Mouse (Mus musculus) skeletal muscle tissue, adult 2 months (tissue): ENCODE data around the gene Calhm6.

Experiments used
- DNase-seq: peaks from one replicate; pipeline ENCODE4 v3.0.0-alpha.2; 2012; ENCODE audit warnings: low read depth, low spot score

The Calhm6 gene

DNA sequence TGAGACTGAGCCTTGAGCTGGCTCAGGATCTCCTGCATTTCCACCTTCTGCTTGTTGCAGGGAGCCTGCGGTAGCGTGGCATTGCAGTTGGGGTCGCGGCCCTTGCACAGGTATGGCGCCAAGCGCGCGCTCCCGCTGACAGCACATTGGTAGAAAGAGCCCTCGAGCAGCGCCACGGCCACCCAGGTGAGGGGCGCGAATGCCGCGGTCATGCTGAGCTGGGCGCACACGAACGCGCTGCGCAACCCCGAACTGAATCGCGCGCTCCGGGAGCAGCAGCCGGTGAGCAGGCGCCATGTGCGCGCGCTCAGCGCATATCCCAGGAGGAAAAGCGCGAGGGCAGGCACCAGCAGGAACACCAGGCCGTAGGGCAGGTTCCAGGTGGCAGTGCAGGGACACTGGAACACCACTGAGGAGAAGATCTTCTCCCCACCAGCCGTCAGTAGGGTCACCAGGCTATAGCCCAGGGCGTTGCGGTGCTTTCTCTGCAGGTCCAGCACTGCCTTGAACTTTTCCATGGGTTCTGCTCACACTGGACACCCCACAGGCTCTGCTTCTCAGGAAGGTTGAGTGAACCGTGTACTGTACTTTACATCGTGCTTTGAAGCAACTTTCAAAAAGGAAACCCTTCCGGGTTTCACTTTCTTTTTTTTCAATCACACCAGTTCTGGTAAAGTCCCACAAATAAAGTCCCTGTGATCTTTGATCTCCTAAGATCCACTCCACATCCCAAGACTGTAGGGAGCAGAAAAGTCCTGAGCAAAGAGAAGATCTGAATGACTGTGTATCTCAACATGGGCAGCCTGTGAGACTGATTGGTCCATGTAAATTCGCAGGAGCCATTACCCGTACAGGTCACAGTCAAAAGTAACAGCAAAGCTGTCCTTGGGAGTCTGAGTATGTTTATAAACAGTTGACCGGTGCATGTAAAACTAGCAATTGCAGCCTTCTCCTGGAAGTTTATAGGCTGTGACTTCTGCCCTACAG, at the start of gene Calhm6:
Calhm6 (minus strand) TSS at position 593 of the 987 bp plus-strand sequence.
- DNase-seq: no peak

DNA sequence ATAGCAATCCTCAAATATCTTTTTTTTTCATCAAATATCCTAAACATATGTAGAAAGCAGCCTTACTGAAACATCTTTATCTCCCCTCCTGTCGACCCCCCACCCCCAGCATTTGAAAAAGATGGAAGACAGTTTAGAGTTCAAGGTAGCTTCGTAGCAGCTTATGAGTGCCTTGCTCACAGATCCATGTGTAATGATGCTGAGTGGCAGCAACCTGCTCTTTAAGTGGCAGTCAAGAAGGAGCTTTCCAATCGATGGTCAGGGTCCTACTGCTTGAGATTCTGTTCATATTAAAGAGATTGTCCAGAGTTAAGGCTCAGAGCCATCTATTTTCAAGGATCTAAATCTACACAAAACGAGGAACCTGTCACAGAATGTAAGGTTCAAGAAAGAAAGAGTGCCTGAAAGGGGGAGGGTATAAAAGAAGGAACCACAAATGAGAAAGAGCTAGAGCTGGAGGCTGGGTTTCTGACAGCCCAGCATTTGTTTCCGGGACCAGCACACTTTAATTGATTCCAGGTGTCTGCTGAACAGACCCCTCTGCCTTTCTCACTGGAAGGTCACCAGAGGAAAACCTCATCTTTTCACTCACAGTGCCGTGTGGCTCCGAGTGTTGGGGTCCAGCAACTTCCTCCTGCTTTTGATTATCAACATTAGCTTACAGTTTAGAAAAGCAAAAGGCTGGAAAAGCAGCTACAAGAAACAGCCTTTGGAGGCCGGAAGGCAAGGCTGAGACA, 48.3 kb upstream of the Calhm6 start:
- DNase-seq: no peak

DNA sequence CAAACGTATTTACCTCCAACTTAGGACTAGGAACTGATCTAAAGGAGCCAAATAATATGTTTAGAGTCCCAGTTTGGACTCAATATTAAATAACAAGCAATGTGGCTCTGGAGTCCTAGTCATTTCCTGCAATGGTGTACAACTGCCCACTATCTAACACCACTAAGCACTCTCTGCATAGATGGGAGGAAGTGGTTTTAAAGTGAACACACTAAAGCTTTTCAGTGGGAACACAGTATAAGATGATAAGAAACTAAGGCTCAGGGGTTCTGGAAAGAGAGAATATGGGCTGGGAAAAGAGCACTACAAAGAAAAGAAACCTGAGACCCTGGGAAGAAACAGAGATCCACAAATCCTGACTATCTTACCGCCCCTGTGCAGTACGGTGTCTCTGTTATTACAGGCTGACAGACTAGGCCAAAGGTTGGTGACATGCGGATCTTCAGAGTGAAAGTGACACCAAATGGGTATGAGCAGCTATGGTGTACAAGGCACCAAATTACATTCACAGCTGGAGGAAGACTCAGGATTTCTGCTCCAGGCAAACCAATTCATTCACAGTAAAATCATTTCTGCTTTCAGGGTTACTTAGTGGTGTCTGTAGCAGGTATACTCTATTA, 45.0 kb upstream of the Calhm6 start:
- DNase-seq: no peak

DNA sequence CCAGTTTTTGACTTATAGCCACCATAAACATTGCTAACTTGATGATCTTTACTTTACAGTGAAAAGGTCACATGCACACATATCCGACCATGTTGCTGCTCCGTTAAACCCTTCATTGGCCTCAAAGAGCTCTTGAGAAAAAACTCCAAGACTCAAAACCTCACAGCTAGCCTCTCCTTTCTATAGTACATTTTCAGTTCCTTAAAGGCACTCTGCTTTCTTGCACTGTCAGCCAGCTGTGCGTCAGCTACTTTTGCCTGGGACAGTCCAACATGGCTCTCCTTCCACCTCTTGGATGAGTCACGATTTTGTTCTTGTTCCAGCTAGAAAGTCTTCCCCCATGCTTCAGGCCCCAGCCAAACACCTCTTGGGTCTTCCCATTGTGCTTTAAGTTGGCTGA, 43.9 kb upstream of the Calhm6 start:
- DNase-seq: peak; percentile 27

DNA sequence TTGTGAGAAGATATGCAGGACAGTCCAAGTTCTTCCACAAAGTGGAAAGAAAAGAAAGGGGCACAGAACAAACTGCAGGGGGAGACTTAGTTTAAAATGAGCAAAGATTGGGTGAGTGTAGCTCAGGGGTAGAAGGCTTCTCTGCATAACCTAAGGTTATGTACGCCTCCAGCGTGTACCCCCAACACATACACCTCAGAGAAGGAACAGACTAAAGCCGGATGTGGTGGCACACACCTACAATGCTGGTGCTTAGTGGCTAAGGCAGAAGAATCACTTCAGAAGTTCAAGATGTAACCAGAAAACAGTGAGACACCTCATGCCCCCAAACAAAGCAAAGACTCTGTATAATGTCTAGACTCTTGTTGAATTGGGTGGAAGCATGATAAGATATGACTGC, 43.4 kb upstream of the Calhm6 start:
- DNase-seq: no peak

DNA sequence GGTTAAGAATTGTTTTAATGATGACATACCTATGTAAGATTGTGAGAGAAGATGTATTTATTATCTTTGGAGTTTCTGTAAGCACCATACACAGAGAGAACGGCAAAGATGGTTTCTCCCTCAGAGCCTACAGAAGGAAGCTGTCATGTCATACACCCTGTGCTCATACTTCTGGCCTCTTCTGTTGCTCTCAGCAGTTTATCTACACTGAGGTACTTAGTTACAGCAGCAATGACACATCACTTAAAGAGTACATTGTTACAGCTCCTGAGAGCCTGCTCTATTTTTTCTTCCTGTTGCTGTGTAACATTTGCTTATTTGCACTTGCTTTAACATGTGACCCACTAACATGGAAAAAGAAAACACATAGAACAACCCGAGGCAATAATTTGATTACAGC, 39.2 kb upstream of the Calhm6 start:
- no peak for DNase-seq

DNA sequence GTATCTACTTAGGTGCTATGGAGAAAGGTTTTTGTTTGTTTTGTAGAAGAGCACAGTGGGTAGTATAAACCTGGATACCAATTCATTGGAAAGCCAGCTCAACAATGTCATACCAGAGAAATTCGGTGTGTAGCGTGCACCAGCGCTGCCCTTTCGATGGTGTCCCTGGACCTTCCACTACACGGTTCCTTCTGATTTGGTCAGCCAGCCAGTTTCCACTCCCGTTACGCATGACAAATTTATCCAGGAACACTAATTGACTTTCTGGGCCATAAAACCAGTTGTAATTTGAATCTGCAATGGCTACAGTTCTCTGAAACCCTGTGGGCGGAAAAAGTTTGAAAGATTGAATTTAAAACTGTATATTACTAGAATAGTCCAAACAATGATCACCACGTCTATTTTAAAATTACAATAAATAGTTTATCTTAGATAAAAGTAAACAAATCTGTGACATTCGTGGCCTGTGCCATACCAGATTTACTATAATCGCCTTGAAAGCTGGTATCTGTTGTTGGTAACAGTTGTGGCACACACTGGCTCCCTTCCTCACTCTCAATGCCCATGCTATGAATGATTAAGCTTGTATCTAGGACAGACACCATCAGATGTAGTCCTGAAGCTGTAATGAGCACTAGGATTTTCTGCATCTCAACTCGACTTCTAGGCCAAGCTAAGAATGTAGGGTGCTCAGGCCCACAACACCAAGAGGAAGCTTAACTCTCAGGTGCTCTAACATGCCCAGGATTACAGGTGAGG, 28.2 kb upstream of the Calhm6 start:
- DNase-seq: no peak

DNA sequence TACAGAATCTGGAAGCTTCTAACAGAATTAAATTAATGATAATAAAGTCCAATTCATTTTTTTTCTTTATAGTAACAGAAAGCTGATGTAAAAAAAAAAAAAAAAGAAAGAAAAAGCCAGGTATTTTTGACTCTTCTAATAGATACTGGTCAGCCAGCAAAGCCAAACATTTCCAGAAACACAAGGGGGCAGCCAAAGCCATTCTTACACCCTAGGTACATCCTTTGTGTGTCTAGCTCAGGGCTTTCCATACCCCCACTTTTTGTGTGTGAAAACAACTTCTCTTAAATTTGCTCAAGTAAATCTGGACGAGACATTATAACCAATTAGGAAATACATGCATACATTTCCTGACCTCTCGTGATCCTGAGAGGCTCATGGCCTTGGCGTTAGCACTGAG, 24.0 kb upstream of the Calhm6 start:
- DNase-seq: no peak

DNA sequence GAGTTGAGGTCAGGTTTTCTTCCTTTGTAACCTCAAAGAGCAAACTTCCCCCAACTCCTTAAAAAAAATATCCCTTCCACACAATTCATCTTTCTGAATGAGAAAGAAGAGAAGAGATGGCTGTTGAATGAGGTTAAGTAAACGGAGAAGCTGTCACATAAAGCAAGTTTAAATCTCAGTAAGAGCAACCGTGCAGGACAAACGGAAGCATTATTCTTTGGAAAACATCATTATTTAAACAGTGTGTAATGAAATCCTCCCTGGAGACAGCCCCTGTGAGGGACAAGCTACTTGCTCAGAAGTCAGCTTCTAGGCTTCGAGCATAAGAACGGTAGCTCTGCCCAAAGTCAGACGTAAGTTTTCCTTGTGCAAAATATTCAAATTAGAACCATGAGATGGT, 22.7 kb upstream of the Calhm6 start:
- DNase-seq: no peak

DNA sequence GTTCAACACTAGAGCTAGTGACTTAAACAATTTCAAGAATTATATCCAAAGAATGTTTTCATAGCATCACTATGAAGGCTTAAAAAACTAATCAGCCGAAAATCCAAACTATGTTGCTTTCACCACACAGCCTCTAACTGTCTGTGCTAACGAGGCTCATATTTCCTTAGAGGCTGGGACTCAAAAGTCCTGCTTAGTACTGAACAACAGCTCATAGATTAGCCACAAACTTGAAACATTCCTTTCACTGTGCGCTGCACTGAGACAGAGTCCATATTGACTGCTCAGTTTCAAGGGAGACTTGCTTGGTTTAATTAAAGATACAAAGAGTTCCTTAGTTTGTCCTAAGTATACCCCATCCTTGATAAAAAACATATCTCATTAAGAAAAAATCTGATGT, 22.0 kb upstream of the Calhm6 start:
- DNase-seq: no peak

DNA sequence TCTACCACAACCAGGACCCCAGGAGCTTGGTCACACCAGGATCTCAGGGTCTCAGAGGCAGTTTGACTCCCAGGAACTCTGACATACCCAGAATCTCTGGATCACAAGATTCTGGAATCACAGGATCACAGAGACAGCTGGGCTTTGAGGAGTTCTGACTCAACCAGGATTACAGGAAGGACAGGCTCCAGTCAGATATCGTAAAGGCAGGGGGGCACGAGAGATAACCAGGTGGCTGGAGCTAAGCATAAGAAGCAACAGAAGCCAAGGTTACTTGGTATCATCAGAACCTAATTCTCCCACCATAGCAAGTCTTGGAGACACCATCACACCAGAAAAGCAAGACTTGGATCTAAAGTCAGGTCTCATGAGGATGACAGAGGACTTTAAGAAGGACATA, 13.9 kb upstream of the Calhm6 start:
- no peak for DNase-seq

DNA sequence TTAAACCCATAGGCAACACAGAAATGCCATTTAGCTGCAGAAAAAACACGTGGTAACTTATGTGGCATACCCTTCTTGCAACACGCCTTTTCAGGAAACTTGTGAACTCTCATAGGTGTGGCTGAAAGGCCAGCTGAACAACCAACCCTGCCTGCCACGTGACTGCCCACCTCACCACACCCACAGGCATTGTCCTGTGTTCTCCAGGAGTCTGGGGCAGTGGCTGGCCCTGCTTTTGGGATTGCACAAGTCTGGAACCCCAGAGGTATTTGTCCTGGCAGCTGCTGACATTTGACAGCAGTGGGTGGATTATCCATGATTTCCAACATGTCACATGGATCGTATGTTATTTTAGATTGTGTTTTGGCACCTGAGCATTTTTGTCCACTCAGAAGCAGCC, 12.0 kb upstream of the Calhm6 start:
- no peak for DNase-seq

DNA sequence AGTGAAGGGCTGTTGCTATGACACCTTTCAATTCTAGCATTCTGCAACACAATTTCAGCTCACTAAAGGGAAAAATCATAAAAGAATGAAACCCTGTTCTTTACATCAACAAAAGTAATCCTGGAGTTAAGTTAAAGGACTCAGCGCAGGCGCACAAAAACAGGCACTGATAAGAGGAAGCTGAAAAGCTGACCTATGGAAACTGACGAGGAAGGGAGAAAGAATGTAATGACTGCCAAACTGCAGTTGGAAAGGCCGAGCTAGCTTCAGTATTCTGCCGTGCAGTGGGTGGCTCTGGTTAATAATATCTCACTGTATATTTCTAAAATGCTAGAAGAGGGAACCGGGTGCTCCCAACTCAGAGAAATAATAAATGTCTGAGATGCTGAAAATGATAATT, 10.2 kb upstream of the Calhm6 start:
- DNase-seq: no peak

DNA sequence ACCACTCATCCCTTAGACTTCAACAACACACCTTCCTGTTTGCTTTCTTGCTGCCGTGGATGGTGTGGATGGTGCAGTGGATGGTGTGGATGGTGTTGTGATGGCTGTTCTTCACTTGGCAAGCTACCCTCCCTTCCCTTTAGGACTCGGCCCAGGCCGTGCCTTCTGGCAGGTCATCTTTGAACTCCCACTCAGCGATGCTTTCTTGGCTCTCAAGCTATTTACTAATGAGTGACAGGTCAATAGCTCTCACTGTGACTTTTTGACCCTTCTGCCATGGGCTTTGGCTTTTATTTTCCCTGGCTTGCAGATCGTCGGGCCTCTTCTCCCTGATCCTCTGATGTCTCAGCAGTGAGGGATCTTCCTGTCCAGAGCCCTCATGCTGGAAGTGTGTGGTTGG, 8.6 kb upstream of the Calhm6 start:
- DNase-seq: no peak

DNA sequence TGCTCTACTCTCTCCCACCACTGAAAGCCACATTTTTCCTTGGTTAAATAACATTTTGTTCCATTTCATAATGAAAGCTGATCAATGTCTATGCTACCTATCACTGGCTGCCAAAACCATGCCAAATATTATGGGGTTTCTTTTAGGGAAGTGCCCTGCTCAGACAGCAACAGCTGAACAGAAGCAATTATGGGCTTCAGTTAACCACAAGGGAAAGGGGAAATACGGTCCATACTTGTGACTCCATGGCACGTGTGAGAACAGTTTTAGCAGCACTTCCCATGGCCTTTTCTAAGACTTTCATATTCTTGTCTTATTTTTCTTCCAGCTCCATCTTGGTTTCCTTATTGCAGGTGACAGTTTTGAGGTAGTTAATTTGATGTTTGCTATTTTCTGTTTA, 3.6 kb upstream of the Calhm6 start:
- peak; percentile 30 for DNase-seq

DNA sequence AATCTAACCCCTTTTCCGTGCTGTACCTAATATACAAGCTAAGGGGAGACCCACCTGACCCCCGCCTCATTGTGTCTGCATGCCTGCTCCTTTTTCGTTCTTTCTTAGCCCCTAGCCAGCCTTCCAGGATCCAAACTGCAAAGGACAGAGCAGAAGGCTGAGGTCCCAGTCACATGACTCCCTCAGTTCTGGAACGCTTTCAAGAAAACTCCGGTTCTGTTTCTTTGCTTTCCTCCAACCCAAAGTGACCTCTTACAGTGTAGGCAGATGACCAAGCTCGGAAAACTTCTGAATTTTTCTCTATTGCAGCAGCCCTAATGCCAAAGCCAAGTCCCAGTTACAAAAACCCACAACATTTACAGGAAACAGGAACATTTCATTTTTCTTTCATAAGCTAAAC, 607 bp upstream of the Calhm6 start:
- peak; percentile 81 for DNase-seq

DNA sequence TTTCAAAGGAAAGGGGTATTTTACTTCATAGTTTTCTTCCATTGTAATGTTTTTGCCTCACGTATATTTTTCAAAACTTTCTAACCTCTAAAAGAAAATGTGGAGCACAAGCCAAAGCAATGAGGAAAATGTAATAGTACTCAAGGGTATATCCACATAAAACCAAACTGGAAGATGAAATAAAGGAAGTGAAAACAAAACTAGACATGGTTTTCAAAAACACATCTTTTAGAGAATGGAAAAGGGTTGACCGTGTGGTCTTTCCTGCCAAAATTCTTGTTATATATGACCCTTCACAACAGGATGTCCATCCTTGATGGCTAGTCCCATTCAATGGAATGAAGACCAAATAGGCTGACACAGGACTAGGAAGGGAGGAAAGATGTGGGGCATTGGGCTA, 9.4 kb downstream of the Calhm6 start:
- DNase-seq: no peak

DNA sequence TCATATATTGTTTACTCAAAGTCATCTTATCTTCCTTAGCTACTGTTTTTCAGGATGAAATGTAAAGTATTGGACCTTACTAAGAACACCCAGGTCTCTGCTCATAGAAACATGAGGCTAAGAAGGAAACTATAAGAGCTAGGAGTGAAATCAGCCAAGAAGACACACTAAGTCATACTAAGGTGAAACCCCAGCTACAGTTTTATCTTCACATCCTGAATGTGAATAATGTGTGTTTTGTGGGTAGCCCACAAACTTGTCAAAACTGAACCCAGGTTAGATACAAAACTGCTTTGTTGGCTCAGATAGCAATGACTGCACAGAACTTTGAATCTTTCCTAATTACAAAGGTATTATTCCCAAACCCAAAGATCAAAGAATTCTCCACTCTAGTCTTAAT, 10.0 kb downstream of the Calhm6 start:
- no peak for DNase-seq

DNA sequence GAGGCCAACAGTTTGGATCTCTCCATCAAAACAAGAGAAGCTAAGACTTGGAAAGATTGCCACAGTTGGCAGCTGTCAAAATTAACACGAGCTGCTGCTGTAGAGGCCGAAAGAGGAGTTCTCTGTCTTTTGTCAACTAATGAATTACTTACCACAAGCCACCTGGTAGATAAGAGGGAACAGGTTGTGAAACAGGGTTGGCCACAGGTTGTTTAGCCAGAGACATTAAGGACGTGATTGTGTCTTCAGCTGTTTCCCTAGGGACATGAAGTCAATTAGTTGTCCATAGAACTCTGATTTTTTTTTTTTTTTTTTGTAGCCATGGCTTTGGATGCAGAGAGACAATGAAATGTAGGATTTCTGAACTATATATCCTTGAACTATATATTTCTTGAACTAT, 10.7 kb downstream of the Calhm6 start:
- no peak for DNase-seq

DNA sequence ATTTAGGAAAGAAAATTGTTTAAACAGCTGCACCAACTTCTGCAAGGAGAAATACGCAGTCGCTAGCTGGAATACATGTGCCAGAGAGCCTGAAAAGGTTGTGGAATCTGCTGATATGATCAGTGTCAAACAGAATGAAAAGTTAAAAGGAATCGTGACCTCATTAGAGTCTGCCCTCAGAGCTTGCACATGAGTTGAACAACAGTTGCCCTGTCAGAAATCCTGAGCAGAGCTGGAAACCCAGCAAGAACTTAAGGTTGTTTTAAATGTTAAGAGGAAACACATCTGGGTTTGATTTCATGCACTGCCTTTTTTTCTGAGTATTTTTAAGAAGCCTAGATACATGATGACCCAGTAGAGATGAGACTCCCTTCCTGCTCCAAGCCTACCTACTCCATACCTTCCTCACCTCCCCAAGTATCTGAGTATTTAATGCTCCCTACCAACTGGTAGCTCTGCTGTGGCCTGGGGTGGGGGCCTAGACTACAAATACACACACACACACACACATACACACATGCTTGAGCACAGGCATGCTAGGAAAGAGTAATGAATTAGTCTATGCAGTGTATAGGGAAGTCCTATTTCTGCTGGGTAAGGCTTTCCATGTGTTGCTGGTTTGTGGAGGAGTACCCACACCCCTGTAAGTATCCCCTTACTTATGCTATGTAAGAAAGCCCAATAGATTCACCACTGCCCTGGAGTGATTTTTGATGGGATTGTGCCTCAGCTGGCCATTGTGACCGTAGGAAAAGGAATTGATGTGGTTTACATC, 15.6 kb downstream of the Calhm6 start:
- DNase-seq: no peak

DNA sequence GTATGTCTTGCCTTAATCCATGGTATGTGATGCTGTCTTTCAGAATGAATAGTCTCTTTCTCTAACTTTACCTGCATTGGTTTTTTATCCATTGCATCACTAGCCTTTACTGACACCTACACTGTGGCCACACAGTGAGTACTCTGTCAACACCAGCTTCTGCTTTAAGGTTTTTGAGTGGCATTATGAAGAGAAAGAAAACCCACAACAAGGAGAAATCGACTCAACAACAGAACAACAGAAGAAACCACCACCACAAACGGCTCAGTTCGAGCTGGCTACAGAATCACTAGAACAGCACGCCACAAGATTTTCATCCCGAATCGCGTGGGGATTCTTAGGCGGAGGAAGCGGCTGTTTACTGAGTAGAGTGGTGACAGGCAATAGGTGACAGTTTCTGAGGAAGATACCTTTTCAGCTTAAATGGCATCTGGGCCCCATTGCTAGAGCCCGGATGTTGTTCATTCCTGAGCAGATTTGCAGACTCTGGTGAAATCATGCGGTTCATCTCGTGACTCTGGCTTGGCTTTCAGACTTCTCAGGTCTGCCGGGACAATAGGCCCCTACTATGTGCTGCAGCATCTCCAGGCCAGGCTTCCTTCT, 16.8 kb downstream of the Calhm6 start:
- DNase-seq: no peak
